Mouse (Mus musculus): ENCODE measurements at regions not wholly inside any gene's neighbourhood (a gene's known extent, or its start where the extent isn't known, plus 50 kb on each side); places are given as distances from the start of the nearest gene placed in this dataset.

DNA sequence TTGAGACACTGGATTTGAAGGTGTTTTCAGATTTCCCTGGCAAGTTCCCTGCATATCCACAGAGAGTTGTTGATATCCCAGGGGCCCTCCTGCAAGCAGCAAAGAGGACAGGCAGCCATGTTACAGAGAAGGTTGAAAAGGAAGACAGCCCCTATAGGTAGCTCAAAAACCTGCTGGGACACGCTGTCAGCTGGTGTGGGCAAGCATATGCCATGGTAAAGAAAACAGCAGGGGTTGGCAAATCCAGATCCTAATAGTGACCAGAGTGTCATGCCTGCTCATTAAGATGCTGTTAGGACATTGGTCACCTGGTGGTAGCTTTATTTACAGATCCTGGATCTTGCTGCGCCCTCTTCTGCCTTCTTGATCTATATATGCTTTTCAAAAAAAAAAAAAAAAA, 397.6 kb downstream of the Tns1 start:
- H3K9ac ChIP-seq (ENCODE audit: low read length) = no peak overlapping the region
- no peak overlapping the region for H3K4me2 ChIP-seq (ENCODE audit: low read depth, low read length)

DNA sequence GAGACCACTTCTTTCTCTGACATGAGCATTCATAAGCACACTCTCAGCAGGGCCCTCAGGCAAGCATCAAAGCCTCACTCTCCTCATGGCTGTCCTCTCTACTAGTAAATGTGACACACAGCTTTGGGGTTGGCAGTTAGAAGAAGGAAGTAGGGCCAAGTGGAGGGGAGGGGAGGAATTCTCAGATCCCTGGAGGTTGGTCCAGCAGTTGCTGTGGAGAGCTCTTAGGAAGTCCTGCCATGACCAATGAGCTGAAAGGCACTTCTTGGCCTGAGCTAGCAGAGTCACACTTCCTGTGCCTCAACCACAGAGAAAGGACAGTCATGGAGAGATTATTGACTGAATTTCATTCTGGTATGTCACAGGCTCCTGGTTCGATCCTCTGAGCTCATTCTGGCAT, 398.8 kb downstream of the Tns1 start:
- Histone ChIP-seq H3K4me3 (ENCODE audit: low read length) (no peak overlapping the region), H3K4me2 (ENCODE audit: low read depth, low read length) (no peak overlapping the region), H3K4me1 (ENCODE audit: control insufficient read depth, insufficient read depth, low read length) (0 out of 2 replicates have a peak, but pooled peaks cover 3% of the 10 kb centered on the region), H3K27me3 (ENCODE audit: control insufficient read depth, insufficient read depth, low read length) (no peaks in the 10 kb centered on the region), H3K27ac (ENCODE audit: low read length) (no peak overlapping the region), H3K36me3 (ENCODE audit: control insufficient read depth, insufficient read depth) (no peaks in the 10 kb centered on the region), H3K9ac (ENCODE audit: low read length) (no peak overlapping the region), H3K9me3 (replicated peaks; ENCODE audit: control insufficient read depth, low read length) (peaks cover 6% of the 10 kb centered on the region; the same call in 1 of the 2 replicates)
- ATAC-seq (replicated peaks; ENCODE audit: extremely low read depth, insufficient read depth, low FRiP score) = no peak
- WGBS = 82% methylated on average over 1 of the region's 1 CpGs

More for the DNA sequence above, 397.6 kb downstream of the Tns1 start:
- Histone ChIP-seq H3K4me3 (ENCODE audit: low read length) (no peak overlapping the region), H3K9me3 (replicated peaks; ENCODE audit: control insufficient read depth, low read length) (peaks cover 6% of the 10 kb centered on the region; the same call in 1 of the 2 replicates), H3K27ac (ENCODE audit: low read length) (no peak overlapping the region), H3K27me3 (ENCODE audit: control insufficient read depth, insufficient read depth, low read length) (no peaks in the 10 kb centered on the region), H3K4me1 (ENCODE audit: control insufficient read depth, insufficient read depth, low read length) (0 out of 2 replicates have a peak, but pooled peaks cover 3% of the 10 kb centered on the region), H3K36me3 (ENCODE audit: control insufficient read depth, insufficient read depth) (no peaks in the 10 kb centered on the region)
- 85% methylated on average over 2 of the region's 2 CpGs for WGBS
- no peak for ATAC-seq (replicated peaks; ENCODE audit: extremely low read depth, insufficient read depth, low FRiP score)

- H3K4me1 ChIP-seq (ENCODE audit: control insufficient read depth, insufficient read depth, low read length) = 0 out of 2 replicates have a peak, but pooled peaks cover 3% of the 10 kb centered on the region
- H3K4me3 ChIP-seq (ENCODE audit: low read length) = no peak overlapping the region
- WGBS = 60% methylated on average over 2 of the region's 2 CpGs
- ATAC-seq (replicated peaks; ENCODE audit: extremely low read depth, insufficient read depth, low FRiP score) = no peak
- H3K9me3 ChIP-seq (replicated peaks; ENCODE audit: control insufficient read depth, low read length) = peaks cover 2% of the 10 kb centered on the region; the same call in 1 of the 2 replicates
- H3K9ac ChIP-seq (ENCODE audit: low read length) = no peak overlapping the region
- H3K36me3 ChIP-seq (ENCODE audit: control insufficient read depth, insufficient read depth) = no peaks in the 10 kb centered on the region
- H3K4me2 ChIP-seq (ENCODE audit: low read depth, low read length) = no peak overlapping the region
- H3K27ac ChIP-seq (ENCODE audit: low read length) = no peak overlapping the region
- H3K27me3 ChIP-seq (ENCODE audit: control insufficient read depth, insufficient read depth, low read length) = no peaks in the 10 kb centered on the region
These were observed 399.7 kb downstream of the Tns1 start for GRCm38 (mm10) chr1:73724551-73724950.

GRCm38 (mm10) chr1:73721486-73722225, 402.6 kb downstream of the Tns1 start:
- WGBS = 67% methylated on average over 6 of the region's 6 CpGs
- ATAC-seq (replicated peaks; ENCODE audit: extremely low read depth, insufficient read depth, low FRiP score) = no peak

DNA sequence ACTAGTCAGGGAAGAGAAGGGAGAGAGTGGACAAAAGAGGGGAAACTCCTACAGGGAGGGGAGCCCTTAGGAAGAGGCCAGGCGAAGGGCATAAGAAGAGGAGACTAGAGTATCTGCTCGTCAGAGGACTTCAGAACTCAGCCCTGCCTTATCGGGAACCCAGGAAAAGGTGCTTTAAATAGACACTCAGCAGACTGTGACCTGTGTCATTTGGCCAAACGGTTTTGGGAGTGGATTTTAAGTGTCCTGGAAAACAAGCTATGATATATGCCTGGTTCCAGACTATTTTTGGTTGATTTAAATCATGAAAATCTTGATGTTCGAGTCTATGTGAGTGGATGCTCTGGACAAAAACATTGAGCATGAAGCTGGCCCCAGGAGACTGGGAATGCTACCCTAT, 405.8 kb downstream of the Tns1 start:
- WGBS = 37% methylated on average over 5 of the region's 5 CpGs
- no peak for ATAC-seq (replicated peaks; ENCODE audit: extremely low read depth, insufficient read depth, low FRiP score)
- no peak overlapping the region for H3K4me2 ChIP-seq (ENCODE audit: low read depth, low read length)
- H3K4me1 ChIP-seq (ENCODE audit: control insufficient read depth, insufficient read depth, low read length) = peaks cover 7% of the 10 kb centered on the region
- H3K36me3 ChIP-seq (ENCODE audit: control insufficient read depth, insufficient read depth) = no peaks in the 10 kb centered on the region
- H3K27ac ChIP-seq (ENCODE audit: low read length) = peak overlapping the region; percentile 12; the same call in 1 of the 2 replicates
- no peak overlapping the region for H3K9ac ChIP-seq (ENCODE audit: low read length)
- H3K4me3 ChIP-seq (ENCODE audit: low read length) = no peak overlapping the region
- H3K27me3 ChIP-seq (ENCODE audit: control insufficient read depth, insufficient read depth, low read length) = no peaks in the 10 kb centered on the region
- H3K9me3 ChIP-seq (replicated peaks; ENCODE audit: control insufficient read depth, low read length) = no peaks in the 10 kb centered on the region

More at GRCm38 (mm10) chr1:73721486-73722225, 402.6 kb downstream of the Tns1 start:
- Histone ChIP-seq H3K4me3 (ENCODE audit: low read length) (no peak overlapping the region), H3K27me3 (ENCODE audit: control insufficient read depth, insufficient read depth, low read length) (no peaks in the 10 kb centered on the region), H3K9ac (ENCODE audit: low read length) (no peak overlapping the region), H3K36me3 (ENCODE audit: control insufficient read depth, insufficient read depth) (no peaks in the 10 kb centered on the region), H3K27ac (ENCODE audit: low read length) (no peak overlapping the region), H3K4me2 (ENCODE audit: low read depth, low read length) (no peak overlapping the region), H3K9me3 (replicated peaks; ENCODE audit: control insufficient read depth, low read length) (no peaks in the 10 kb centered on the region), H3K4me1 (ENCODE audit: control insufficient read depth, insufficient read depth, low read length) (peaks cover 9% of the 10 kb centered on the region)

DNA sequence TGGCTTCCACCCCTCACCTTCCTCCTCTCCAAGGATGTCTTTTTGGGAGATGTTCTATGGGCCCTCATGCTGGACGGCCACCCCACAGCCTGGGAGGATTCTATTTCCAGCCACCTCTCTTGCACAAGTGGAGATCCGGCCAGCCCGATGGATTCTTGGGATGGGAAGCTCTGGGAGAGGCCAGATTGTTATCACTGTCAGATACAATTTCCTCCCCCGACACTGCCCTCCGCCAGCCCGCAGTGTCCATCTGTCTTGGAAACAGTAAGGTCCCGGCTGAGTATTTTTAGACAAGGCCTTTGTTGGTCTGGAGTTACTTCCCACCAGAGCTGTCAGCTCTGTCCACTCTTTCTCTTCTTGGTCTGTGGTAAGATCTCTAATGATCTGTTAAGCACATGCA, 406.8 kb downstream of the Tns1 start:
- 46% methylated on average over 7 of the region's 7 CpGs for WGBS
- Histone ChIP-seq H3K9me3 (replicated peaks; ENCODE audit: control insufficient read depth, low read length) (no peaks in the 10 kb centered on the region), H3K4me1 (ENCODE audit: control insufficient read depth, insufficient read depth, low read length) (peaks cover 7% of the 10 kb centered on the region), H3K27ac (ENCODE audit: low read length) (no peak overlapping the region), H3K27me3 (ENCODE audit: control insufficient read depth, insufficient read depth, low read length) (no peaks in the 10 kb centered on the region), H3K9ac (ENCODE audit: low read length) (no peak overlapping the region), H3K36me3 (ENCODE audit: control insufficient read depth, insufficient read depth) (no peaks in the 10 kb centered on the region), H3K4me3 (ENCODE audit: low read length) (no peak overlapping the region), H3K4me2 (ENCODE audit: low read depth, low read length) (no peak overlapping the region)
- ATAC-seq (replicated peaks; ENCODE audit: extremely low read depth, insufficient read depth, low FRiP score) = no peak

- H3K36me3 ChIP-seq (ENCODE audit: control insufficient read depth, insufficient read depth) = no peaks in the 10 kb centered on the region
- H3K4me1 ChIP-seq (ENCODE audit: control insufficient read depth, insufficient read depth, low read length) = peaks cover 7% of the 10 kb centered on the region
- no peak overlapping the region for H3K4me3 ChIP-seq (ENCODE audit: low read length)
- H3K9ac ChIP-seq (ENCODE audit: low read length) = no peak overlapping the region
- ATAC-seq (replicated peaks; ENCODE audit: extremely low read depth, insufficient read depth, low FRiP score) = no peak
- H3K4me2 ChIP-seq (ENCODE audit: low read depth, low read length) = no peak overlapping the region
- no peaks in the 10 kb centered on the region for H3K9me3 ChIP-seq (replicated peaks; ENCODE audit: control insufficient read depth, low read length)
- no peaks in the 10 kb centered on the region for H3K27me3 ChIP-seq (ENCODE audit: control insufficient read depth, insufficient read depth, low read length)
- H3K27ac ChIP-seq (ENCODE audit: low read length) = no peak overlapping the region
These were observed 407.3 kb downstream of the Tns1 start for GRCm38 (mm10) chr1:73716901-73717300.

DNA sequence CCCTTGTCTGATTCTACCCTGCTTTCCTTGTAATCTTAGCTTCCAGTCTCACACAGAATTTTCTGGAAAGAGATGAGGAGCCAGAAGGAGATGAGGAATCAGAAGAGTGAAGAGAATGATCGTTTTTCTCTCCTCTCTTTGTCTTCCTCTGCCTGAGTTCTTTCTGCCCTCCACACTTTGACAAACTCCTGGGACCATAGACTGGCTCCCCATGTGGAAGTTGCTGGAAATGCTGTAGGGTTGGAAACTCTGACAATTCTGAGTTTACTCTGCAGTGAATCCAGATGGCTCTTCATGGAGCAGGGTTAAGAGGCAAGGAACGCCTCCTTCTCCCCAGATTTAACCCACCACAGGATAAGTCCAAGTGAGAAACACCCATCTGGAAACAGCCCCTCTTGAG, 408.7 kb downstream of the Tns1 start:
- Histone ChIP-seq H3K36me3 (ENCODE audit: control insufficient read depth, insufficient read depth) (no peaks in the 10 kb centered on the region), H3K27ac (ENCODE audit: low read length) (no peak overlapping the region), H3K4me2 (ENCODE audit: low read depth, low read length) (no peak overlapping the region), H3K4me3 (ENCODE audit: low read length) (no peak overlapping the region), H3K9me3 (replicated peaks; ENCODE audit: control insufficient read depth, low read length) (no peaks in the 10 kb centered on the region), H3K9ac (ENCODE audit: low read length) (no peak overlapping the region), H3K4me1 (ENCODE audit: control insufficient read depth, insufficient read depth, low read length) (peaks cover 7% of the 10 kb centered on the region), H3K27me3 (ENCODE audit: control insufficient read depth, insufficient read depth, low read length) (no peaks in the 10 kb centered on the region)
- WGBS = 65% methylated on average over 2 of the region's 2 CpGs
- no peak for ATAC-seq (replicated peaks; ENCODE audit: extremely low read depth, insufficient read depth, low FRiP score)

DNA sequence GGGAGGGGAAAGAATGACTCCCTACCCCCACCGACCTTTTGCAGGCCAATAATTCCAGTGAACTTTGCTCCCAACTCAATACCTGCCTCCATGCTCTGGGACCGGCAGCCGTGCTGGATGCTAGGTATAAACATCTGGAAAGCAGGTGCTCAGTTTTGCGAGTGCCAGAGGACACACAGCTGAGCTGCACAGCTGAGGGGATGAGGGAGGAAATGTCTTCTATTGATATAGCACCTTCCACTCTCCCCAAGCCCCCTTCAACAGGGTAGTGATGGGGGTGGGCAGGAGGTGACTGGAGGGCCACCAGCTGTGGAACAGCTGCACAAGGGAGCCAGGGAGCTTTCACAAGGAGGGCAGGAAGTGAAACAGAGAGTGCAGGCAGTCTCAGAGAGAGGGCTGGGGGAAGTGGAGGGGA, 421.8 kb downstream of the Tns1 start:
- H3K36me3 ChIP-seq (ENCODE audit: control insufficient read depth, insufficient read depth) = no peaks in the 10 kb centered on the region
- WGBS = 37% methylated on average over 4 of the region's 4 CpGs
- no peak overlapping the region for H3K4me3 ChIP-seq (ENCODE audit: low read length)
- H3K4me1 ChIP-seq (ENCODE audit: control insufficient read depth, insufficient read depth, low read length) = no peaks in the 10 kb centered on the region
- H3K9ac ChIP-seq (ENCODE audit: low read length) = no peak overlapping the region
- H3K27me3 ChIP-seq (ENCODE audit: control insufficient read depth, insufficient read depth, low read length) = no peaks in the 10 kb centered on the region
- no peak for ATAC-seq (replicated peaks; ENCODE audit: extremely low read depth, insufficient read depth, low FRiP score)
- H3K27ac ChIP-seq (ENCODE audit: low read length) = no peak overlapping the region
- H3K4me2 ChIP-seq (ENCODE audit: low read depth, low read length) = no peak overlapping the region
- 0 out of 2 replicates have a peak, but pooled peaks cover 2% of the 10 kb centered on the region for H3K9me3 ChIP-seq (replicated peaks; ENCODE audit: control insufficient read depth, low read length)

All from heart, embryonic 16.5 days (tissue).